Mouse (Mus musculus) hindlimb bud, embryonic 11.5 days (tissue): ENCODE data around the gene Kbtbd4.
"Not testable (repeated sequence)": the region's sequence is repeated elsewhere in the genome, so short reads cannot be mapped to it uniquely, and the experiment has no call there.

ENCODE experiments used
- DNase-seq: peaks from one replicate; pipeline ENCODE4 v3.0.0-alpha.2; 2012; ENCODE audit warnings: low read depth, low spot score; ENCODE audit errors: extremely low spot score

Gene Kbtbd4

GRCm38 (mm10) chr2:90904076-90904855, at the start of gene Kbtbd4, which contains the start of gene Ndufs3:
TSS of gene Kbtbd4 (plus strand) at chr2:90904740.
TSS of gene Ndufs3 (minus strand) at chr2:90904827.
- DNase-seq: peak; percentile 85

- no peak for DNase-seq
These were observed 43.1 kb upstream of the Kbtbd4 start for GRCm38 (mm10) chr2:90861486-90861885.

- no peak for DNase-seq
These were observed 40.4 kb upstream of the Kbtbd4 start for GRCm38 (mm10) chr2:90864184-90864583.

GRCm38 (mm10) chr2:90866524-90866923, 38.0 kb upstream of the Kbtbd4 start:
- DNase-seq: no peak

- DNase-seq: no peak
These were observed 34.4 kb upstream of the Kbtbd4 start for GRCm38 (mm10) chr2:90870136-90870601.

- no peak for DNase-seq
These were observed 33.2 kb upstream of the Kbtbd4 start for GRCm38 (mm10) chr2:90871180-90871961.

GRCm38 (mm10) chr2:90874025-90874424, 30.5 kb upstream of the Kbtbd4 start:
- no peak for DNase-seq

- no peak for DNase-seq
These were observed 29.3 kb upstream of the Kbtbd4 start for GRCm38 (mm10) chr2:90875239-90875638.

- no peak for DNase-seq
These were observed 26.8 kb upstream of the Kbtbd4 start for GRCm38 (mm10) chr2:90877584-90878259.

GRCm38 (mm10) chr2:90879419-90879818, 25.1 kb upstream of the Kbtbd4 start:
- no peak for DNase-seq

GRCm38 (mm10) chr2:90880144-90880785, 24.3 kb upstream of the Kbtbd4 start:
- no peak for DNase-seq

GRCm38 (mm10) chr2:90881824-90882223, 22.7 kb upstream of the Kbtbd4 start:
- DNase-seq: no peak

GRCm38 (mm10) chr2:90885218-90886041, 19.1 kb upstream of the Kbtbd4 start, which contains the start of gene C1qtnf4:
TSS of gene C1qtnf4 (plus strand) at chr2:90885860.
- no peak for DNase-seq

GRCm38 (mm10) chr2:90886436-90886835, 18.1 kb upstream of the Kbtbd4 start:
- no peak for DNase-seq

- no peak for DNase-seq
These were observed 16.9 kb upstream of the Kbtbd4 start for GRCm38 (mm10) chr2:90887627-90888026.

- no peak for DNase-seq
These were observed 14.7 kb upstream of the Kbtbd4 start for GRCm38 (mm10) chr2:90889550-90890548.

GRCm38 (mm10) chr2:90893673-90894298, 10.8 kb upstream of the Kbtbd4 start:
- DNase-seq: no peak

- DNase-seq: not testable (repeated sequence)
These were observed 10.3 kb upstream of the Kbtbd4 start for GRCm38 (mm10) chr2:90894299-90894677.
